Mouse (Mus musculus): Measurements from ENCODE around the gene Adamts14. TPM values are rescaled to one million over a fixed set of nuclear protein-coding genes. Genes with fewer than 3 reads are reported as not detected.

Adamts14 gene
- polyA plus RNA-seq, 1 experiment from 2014 or later: 0.55 TPM

- DNase-seq (ENCODE audit: low spot score): no peak
- Histone ChIP-seq H3K9ac (ENCODE audit: low read length) (no peak overlapping the region), H3K4me1 (ENCODE audit: control insufficient read depth, insufficient read depth, low read length) (peaks cover 7% of the 10 kb centered on the region; the same call in 1 of the 2 replicates), H3K36me3 (ENCODE audit: control insufficient read depth, insufficient read depth, low read length) (no peaks in the 10 kb centered on the region), H3K27ac (replicated peaks; ENCODE audit: low read depth, low read length) (no peak overlapping the region), H3K27me3 (ENCODE audit: control insufficient read depth, insufficient read depth, low read length) (no peaks in the 10 kb centered on the region), H3K4me2 (ENCODE audit: low read depth, severe bottlenecking) (peak overlapping the region; percentile 90; the same call in 1 of the 2 replicates), H3K4me3 (ENCODE audit: low read depth, low read length) (peak overlapping the region; percentile 57; the same call in 1 of the 2 replicates), H3K9me3 (ENCODE audit: control insufficient read depth, low read length) (no peaks in the 10 kb centered on the region)
- ATAC-seq (ENCODE audit: insufficient number of reproducible peaks, low FRiP score, low TSS enrichment, low read depth): no peak
- WGBS: 49% methylated on average over 8 of the region's 8 CpGs
Measured at GRCm38 (mm10) chr10:61272089-61272626, 1.1 kb downstream of the Adamts14 start.

DNA sequence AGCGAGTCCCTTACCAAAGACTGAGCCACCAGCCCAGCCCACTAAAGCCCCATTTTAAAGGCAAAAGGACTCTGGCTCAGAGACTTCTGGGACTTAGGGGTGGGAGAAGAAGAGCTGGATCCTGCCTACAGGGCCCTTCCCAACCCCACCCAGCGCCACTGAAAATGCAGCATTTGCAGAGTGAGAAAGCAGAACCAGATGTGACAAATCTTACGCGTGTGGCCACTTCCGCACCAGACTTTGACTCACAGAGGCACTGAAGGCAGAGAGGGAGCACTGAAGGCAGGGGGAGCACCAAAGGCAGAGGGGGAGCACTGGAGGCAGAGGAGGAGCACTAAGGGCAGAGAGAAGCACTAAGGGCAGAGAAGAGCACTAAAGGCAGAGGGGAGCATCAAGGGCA, 5.9 kb downstream of the Adamts14 start:
- Histone ChIP-seq H3K36me3 (ENCODE audit: control insufficient read depth, insufficient read depth, low read length) (no peaks in the 10 kb centered on the region), H3K9me3 (ENCODE audit: control insufficient read depth, low read length) (no peaks in the 10 kb centered on the region), H3K27me3 (ENCODE audit: control insufficient read depth, insufficient read depth, low read length) (no peaks in the 10 kb centered on the region), H3K4me1 (ENCODE audit: control insufficient read depth, insufficient read depth, low read length) (0 out of 2 replicates have a peak, but pooled peaks cover 1% of the 10 kb centered on the region), H3K9ac (ENCODE audit: low read length) (no peak overlapping the region), H3K27ac (replicated peaks; ENCODE audit: low read depth, low read length) (no peak overlapping the region), H3K4me2 (ENCODE audit: low read depth, severe bottlenecking) (no peak overlapping the region), H3K4me3 (ENCODE audit: low read depth, low read length) (no peak overlapping the region)
- no peak for DNase-seq (ENCODE audit: low spot score)
- no peak for ATAC-seq (ENCODE audit: insufficient number of reproducible peaks, low FRiP score, low TSS enrichment, low read depth)
- WGBS: 69% methylated on average over 5 of the region's 5 CpGs

- H3K27ac ChIP-seq (replicated peaks; ENCODE audit: low read depth, low read length): no peak overlapping the region
- WGBS: 84% methylated on average over 8 of the region's 8 CpGs
- no peaks in the 10 kb centered on the region for H3K36me3 ChIP-seq (ENCODE audit: control insufficient read depth, insufficient read depth, low read length)
- no peak overlapping the region for H3K4me3 ChIP-seq (ENCODE audit: low read depth, low read length)
- no peak for DNase-seq (ENCODE audit: low spot score)
- ATAC-seq (ENCODE audit: insufficient number of reproducible peaks, low FRiP score, low TSS enrichment, low read depth): no peak
- no peak overlapping the region for H3K9ac ChIP-seq (ENCODE audit: low read length)
- no peaks in the 10 kb centered on the region for H3K9me3 ChIP-seq (ENCODE audit: control insufficient read depth, low read length)
- H3K4me2 ChIP-seq (ENCODE audit: low read depth, severe bottlenecking): no peak overlapping the region
- no peaks in the 10 kb centered on the region for H3K4me1 ChIP-seq (ENCODE audit: control insufficient read depth, insufficient read depth, low read length)
- H3K27me3 ChIP-seq (ENCODE audit: control insufficient read depth, insufficient read depth, low read length): no peaks in the 10 kb centered on the region
Measured at GRCm38 (mm10) chr10:61263606-61264005, 9.6 kb downstream of the Adamts14 start.

GRCm38 (mm10) chr10:61261229-61262156, 11.7 kb downstream of the Adamts14 start:
- no peak overlapping the region for H3K27ac ChIP-seq (replicated peaks; ENCODE audit: low read depth, low read length)
- H3K9me3 ChIP-seq (ENCODE audit: control insufficient read depth, low read length): no peaks in the 10 kb centered on the region
- H3K36me3 ChIP-seq (ENCODE audit: control insufficient read depth, insufficient read depth, low read length): no peaks in the 10 kb centered on the region
- WGBS: 72% methylated on average over 13 of the region's 13 CpGs
- H3K9ac ChIP-seq (ENCODE audit: low read length): no peak overlapping the region
- DNase-seq (ENCODE audit: low spot score) (no peak), ATAC-seq (ENCODE audit: insufficient number of reproducible peaks, low FRiP score, low TSS enrichment, low read depth) (no peak)
- H3K4me3 ChIP-seq (ENCODE audit: low read depth, low read length): no peak overlapping the region
- H3K4me2 ChIP-seq (ENCODE audit: low read depth, severe bottlenecking): no peak overlapping the region
- no peaks in the 10 kb centered on the region for H3K27me3 ChIP-seq (ENCODE audit: control insufficient read depth, insufficient read depth, low read length)
- H3K4me1 ChIP-seq (ENCODE audit: control insufficient read depth, insufficient read depth, low read length): no peaks in the 10 kb centered on the region

DNA sequence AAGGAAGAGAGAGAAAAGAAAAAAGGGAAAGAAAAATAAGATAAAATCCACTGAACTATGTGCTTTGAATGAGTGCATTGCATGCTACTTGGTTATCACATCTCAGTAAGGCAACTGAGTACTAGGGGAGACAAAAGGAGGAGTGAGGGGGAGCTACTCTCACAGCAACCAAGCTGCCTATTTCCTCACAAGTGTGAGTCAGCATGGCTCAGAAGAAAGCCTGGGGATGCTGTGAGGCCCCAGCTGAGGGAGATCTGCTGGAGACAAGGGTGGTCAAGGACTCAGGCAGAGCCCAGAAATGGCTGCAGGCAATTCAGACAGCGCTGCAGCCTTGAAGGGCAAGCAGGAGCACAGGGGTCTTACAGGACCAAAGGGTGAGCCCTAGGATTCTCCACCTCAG, 15.1 kb downstream of the Adamts14 start:
- WGBS: 65% methylated on average over 1 of the region's 1 CpGs
- H3K4me3 ChIP-seq (ENCODE audit: low read depth, low read length): no peak overlapping the region
- H3K36me3 ChIP-seq (ENCODE audit: control insufficient read depth, insufficient read depth, low read length): no peaks in the 10 kb centered on the region
- H3K27ac ChIP-seq (replicated peaks; ENCODE audit: low read depth, low read length): no peak overlapping the region
- H3K9me3 ChIP-seq (ENCODE audit: control insufficient read depth, low read length): no peaks in the 10 kb centered on the region
- H3K4me2 ChIP-seq (ENCODE audit: low read depth, severe bottlenecking): no peak overlapping the region
- ATAC-seq (ENCODE audit: insufficient number of reproducible peaks, low FRiP score, low TSS enrichment, low read depth): no peak
- H3K4me1 ChIP-seq (ENCODE audit: control insufficient read depth, insufficient read depth, low read length): no peaks in the 10 kb centered on the region
- H3K27me3 ChIP-seq (ENCODE audit: control insufficient read depth, insufficient read depth, low read length): no peaks in the 10 kb centered on the region
- no peak for DNase-seq (ENCODE audit: low spot score)
- H3K9ac ChIP-seq (ENCODE audit: low read length): no peak overlapping the region

- H3K9me3 ChIP-seq (ENCODE audit: control insufficient read depth, low read length): no peaks in the 10 kb centered on the region
- ATAC-seq (ENCODE audit: insufficient number of reproducible peaks, low FRiP score, low TSS enrichment, low read depth) (no peak), DNase-seq (ENCODE audit: low spot score) (no peak)
- no peaks in the 10 kb centered on the region for H3K36me3 ChIP-seq (ENCODE audit: control insufficient read depth, insufficient read depth, low read length)
- 85% methylated on average over 9 of the region's 9 CpGs for WGBS
- H3K9ac ChIP-seq (ENCODE audit: low read length): no peak overlapping the region
- H3K4me1 ChIP-seq (ENCODE audit: control insufficient read depth, insufficient read depth, low read length): no peaks in the 10 kb centered on the region
- no peak overlapping the region for H3K4me3 ChIP-seq (ENCODE audit: low read depth, low read length)
- H3K4me2 ChIP-seq (ENCODE audit: low read depth, severe bottlenecking): no peak overlapping the region
- no peaks in the 10 kb centered on the region for H3K27me3 ChIP-seq (ENCODE audit: control insufficient read depth, insufficient read depth, low read length)
- no peak overlapping the region for H3K27ac ChIP-seq (replicated peaks; ENCODE audit: low read depth, low read length)
Measured at GRCm38 (mm10) chr10:61256665-61257064, 16.6 kb downstream of the Adamts14 start.

DNA sequence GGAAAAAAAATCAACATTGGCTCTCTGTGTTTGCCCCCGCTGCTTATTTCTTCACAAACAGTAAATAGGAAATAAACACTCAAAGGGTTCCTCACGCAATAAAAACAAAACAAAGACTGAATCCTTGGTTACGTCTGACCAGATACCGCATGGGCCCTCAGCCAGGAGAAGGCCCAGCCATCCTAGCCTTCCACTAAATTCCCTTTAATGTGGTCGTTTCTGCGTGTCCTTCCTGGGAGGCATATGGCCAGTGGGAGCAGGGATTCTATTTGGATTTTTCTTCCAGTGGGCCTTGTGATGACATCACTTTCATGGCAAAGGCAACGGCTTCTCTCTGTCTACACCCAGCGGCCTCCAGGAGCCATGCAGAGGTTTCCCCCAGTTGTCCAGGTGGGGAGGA, 18.0 kb downstream of the Adamts14 start:
- Histone ChIP-seq H3K9ac (ENCODE audit: low read length) (no peak overlapping the region), H3K27me3 (ENCODE audit: control insufficient read depth, insufficient read depth, low read length) (no peaks in the 10 kb centered on the region), H3K4me3 (ENCODE audit: low read depth, low read length) (no peak overlapping the region), H3K9me3 (ENCODE audit: control insufficient read depth, low read length) (no peaks in the 10 kb centered on the region), H3K36me3 (ENCODE audit: control insufficient read depth, insufficient read depth, low read length) (no peaks in the 10 kb centered on the region), H3K4me1 (ENCODE audit: control insufficient read depth, insufficient read depth, low read length) (no peaks in the 10 kb centered on the region; the same call in 1 of the 2 replicates), H3K4me2 (ENCODE audit: low read depth, severe bottlenecking) (no peak overlapping the region), H3K27ac (replicated peaks; ENCODE audit: low read depth, low read length) (no peak overlapping the region)
- ATAC-seq (ENCODE audit: insufficient number of reproducible peaks, low FRiP score, low TSS enrichment, low read depth) (no peak), DNase-seq (ENCODE audit: low spot score) (no peak)
- WGBS: 85% methylated on average over 8 of the region's 8 CpGs

DNA sequence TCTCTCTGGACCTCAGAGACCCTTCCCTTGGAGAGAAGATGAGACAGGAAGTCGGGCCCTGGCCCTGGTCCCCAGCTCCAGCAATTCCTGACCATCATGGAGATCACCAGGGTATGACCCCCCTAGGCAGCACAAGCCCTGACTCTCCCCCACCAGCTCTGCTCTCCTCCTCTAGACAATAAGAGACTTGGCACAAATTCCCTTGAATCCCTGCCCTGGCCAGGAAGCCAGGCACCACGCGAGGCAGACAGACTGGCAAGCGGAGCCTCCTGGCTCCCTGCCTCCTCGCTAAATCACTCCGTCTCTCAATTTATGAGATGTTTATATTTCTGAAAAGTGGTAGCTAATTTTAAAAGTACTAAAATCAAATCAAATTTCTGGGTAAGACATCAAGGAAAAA, 18.5 kb downstream of the Adamts14 start:
- DNase-seq (ENCODE audit: low spot score) (no peak), ATAC-seq (ENCODE audit: insufficient number of reproducible peaks, low FRiP score, low TSS enrichment, low read depth) (no peak)
- H3K36me3 ChIP-seq (ENCODE audit: control insufficient read depth, insufficient read depth, low read length): no peaks in the 10 kb centered on the region
- no peak overlapping the region for H3K9ac ChIP-seq (ENCODE audit: low read length)
- H3K27ac ChIP-seq (replicated peaks; ENCODE audit: low read depth, low read length): no peak overlapping the region
- H3K4me1 ChIP-seq (ENCODE audit: control insufficient read depth, insufficient read depth, low read length): no peaks in the 10 kb centered on the region; the same call in 1 of the 2 replicates
- WGBS: 87% methylated on average over 6 of the region's 6 CpGs
- no peaks in the 10 kb centered on the region for H3K9me3 ChIP-seq (ENCODE audit: control insufficient read depth, low read length)
- H3K27me3 ChIP-seq (ENCODE audit: control insufficient read depth, insufficient read depth, low read length): no peaks in the 10 kb centered on the region
- no peak overlapping the region for H3K4me3 ChIP-seq (ENCODE audit: low read depth, low read length)
- no peak overlapping the region for H3K4me2 ChIP-seq (ENCODE audit: low read depth, severe bottlenecking)
